ENCODE assay signal across 13 mouse cellular contexts in the genomic region with DNA sequence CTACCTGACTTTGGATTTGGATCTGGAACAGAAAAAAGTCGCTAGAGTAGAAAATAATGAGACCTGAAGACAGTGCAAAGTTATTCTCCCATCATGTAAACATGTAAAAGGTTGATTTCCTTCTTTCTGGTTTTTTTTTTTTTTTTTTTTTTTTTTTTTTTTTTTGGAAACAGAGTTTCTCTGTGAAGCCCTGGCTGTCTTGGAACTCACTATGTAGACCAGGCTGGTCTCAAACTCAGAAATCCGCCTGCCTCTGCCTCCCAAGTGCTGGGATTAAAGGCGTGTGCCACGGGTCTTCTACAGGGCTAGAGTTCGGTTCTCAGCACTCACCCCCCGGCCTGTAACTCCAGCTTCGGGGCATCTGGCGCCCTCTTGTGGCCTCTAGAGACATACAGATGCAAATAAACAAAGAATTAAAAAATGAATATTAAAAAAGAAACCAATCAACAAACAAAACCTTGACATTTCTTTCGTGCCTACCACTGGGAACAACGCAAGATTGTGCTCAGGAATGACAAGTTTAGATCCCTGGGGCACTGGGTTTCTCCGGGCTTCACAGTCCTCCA. TPM values are rescaled to one million over a fixed set of nuclear protein-coding genes. Genes with fewer than 3 reads are reported as not detected.
DNase-seq lines count a peak whose midpoint lies in the region; ATAC-seq lines count a peak whose summit lies in the region.
"Had no signal": no experiment of that assay in that cellular context is flagged by ENCODE, and none has a peak within 500 bp of the region (broad histone marks: within the 10 kb centered on the region; RNA-seq: fewer than 3 reads in every experiment).

No protein-coding gene starts in this region.

- no peak for ATAC-seq in heart, embryonic 16.5 days (replicated peaks; ENCODE audit: extremely low read depth, insufficient read depth, low FRiP score)
- no peak for ATAC-seq in heart, embryonic 12.5 days (ENCODE audit: insufficient number of reproducible peaks, low FRiP score)
- ATAC-seq in intestine, embryonic 16.5 days = no peak
- ATAC-seq in midbrain, embryonic 14.5 days (ENCODE audit: low FRiP score, low TSS enrichment) = no peak

- peaks cover 6% of the 10 kb centered on the region for H3K4me1 ChIP-seq in heart, embryonic 16.5 days (ENCODE audit: control insufficient read depth, insufficient read depth, low read length)
- no peaks in the 10 kb centered on the region for H3K4me1 ChIP-seq in heart, embryonic 12.5 days (replicated peaks)
- peaks cover 13% of the 10 kb centered on the region for H3K4me1 ChIP-seq in intestine, embryonic 16.5 days (ENCODE audit: control insufficient read depth, insufficient read depth, low read length)
- no peaks in the 10 kb centered on the region for H3K4me1 ChIP-seq in midbrain, embryonic 14.5 days (ENCODE audit: control insufficient read depth, insufficient read depth, low read length)

- peak; percentile 54 for DNase-seq in thymus, postnatal 4 days
- no peak for DNase-seq in thymus, postnatal 25 days
- DNase-seq in urinary bladder, postnatal 36 days (ENCODE audit: low spot score in 2 of 2) = no peak
- no peak for DNase-seq in midbrain, embryonic 14.5 days
- DNase-seq in Muller cell, postnatal 12 days (ENCODE audit: inconsistent ontology term) = no peak
- DNase-seq: gastrocnemius, postnatal 10 days had no signal

- H3K4me3 ChIP-seq in heart, embryonic 16.5 days (ENCODE audit: low read length) = no peak overlapping the region
- H3K4me3 ChIP-seq in heart, embryonic 12.5 days = no peak overlapping the region
- H3K4me3 ChIP-seq in intestine, embryonic 16.5 days (ENCODE audit: low read length) = peak overlapping the region; percentile 16; the same call in 1 of the 2 replicates
- H3K4me3 ChIP-seq in midbrain, embryonic 14.5 days (replicated peaks; ENCODE audit: low read depth, low read length) = no peak overlapping the region
- H3K4me3 ChIP-seq: embryonic facial prominence, embryonic 10.5 days; midbrain, embryonic 12.5 days; neural tube, embryonic 13.5 days had no signal

- peaks cover 3% of the 10 kb centered on the region; the same call in 1 of the 2 replicates for H3K9me3 ChIP-seq in heart, embryonic 16.5 days (replicated peaks; ENCODE audit: control insufficient read depth, low read length)
- no peaks in the 10 kb centered on the region for H3K9me3 ChIP-seq in heart, embryonic 12.5 days (replicated peaks)
- no peaks in the 10 kb centered on the region for H3K9me3 ChIP-seq in intestine, embryonic 16.5 days (ENCODE audit: control insufficient read depth, low read length)
- no peaks in the 10 kb centered on the region for H3K9me3 ChIP-seq in midbrain, embryonic 14.5 days (ENCODE audit: control insufficient read depth, low read length)
- H3K9me3 ChIP-seq: embryonic facial prominence, embryonic 10.5 days; forebrain, embryonic 10.5 days; midbrain, embryonic 12.5 days; neural tube, embryonic 13.5 days had no signal

- 75% methylated on average over 11 of the region's 11 CpGs for WGBS in heart, embryonic 16.5 days
- WGBS in heart, embryonic 12.5 days = 77% methylated on average over 11 of the region's 11 CpGs
- 79% methylated on average over 11 of the region's 11 CpGs for WGBS in intestine, embryonic 16.5 days
- WGBS in midbrain, embryonic 14.5 days = 77% methylated on average over 11 of the region's 11 CpGs

- peak overlapping the region; percentile 19; the same call in 1 of the 2 replicates for H3K4me2 ChIP-seq in heart, embryonic 16.5 days (ENCODE audit: low read depth, low read length)
- no peak overlapping the region for H3K4me2 ChIP-seq in heart, embryonic 12.5 days
- peak overlapping the region; percentile 38; the same call in 1 of the 2 replicates for H3K4me2 ChIP-seq in intestine, embryonic 16.5 days (ENCODE audit: low read depth, low read length)
- H3K4me2 ChIP-seq in midbrain, embryonic 14.5 days (ENCODE audit: low read length) = no peak overlapping the region
- H3K4me2 ChIP-seq: midbrain, embryonic 12.5 days; neural tube, embryonic 13.5 days had no signal

- H3K36me3 ChIP-seq in heart, embryonic 16.5 days (ENCODE audit: control insufficient read depth, insufficient read depth) = no peaks in the 10 kb centered on the region
- no peaks in the 10 kb centered on the region for H3K36me3 ChIP-seq in heart, embryonic 12.5 days
- no peaks in the 10 kb centered on the region for H3K36me3 ChIP-seq in intestine, embryonic 16.5 days (ENCODE audit: control insufficient read depth, insufficient read depth, low read length)
- no peaks in the 10 kb centered on the region for H3K36me3 ChIP-seq in midbrain, embryonic 14.5 days (ENCODE audit: control insufficient read depth, insufficient read depth, low read length)
- H3K36me3 ChIP-seq: embryonic facial prominence, embryonic 10.5 days; forebrain, embryonic 10.5 days; midbrain, embryonic 12.5 days; neural tube, embryonic 13.5 days had no signal

- no peak overlapping the region for H3K9ac ChIP-seq in heart, embryonic 16.5 days (ENCODE audit: low read length)
- H3K9ac ChIP-seq in heart, embryonic 12.5 days = no peak overlapping the region
- 0 out of 2 replicates have a peak overlapping the region, but pooled peaks have one; percentile 45 for H3K9ac ChIP-seq in intestine, embryonic 16.5 days (ENCODE audit: low read depth, low read length)
- H3K9ac ChIP-seq in midbrain, embryonic 14.5 days (replicated peaks; ENCODE audit: low read length) = no peak overlapping the region
- H3K9ac ChIP-seq: midbrain, embryonic 12.5 days; neural tube, embryonic 13.5 days had no signal

- no peak overlapping the region for H3K27ac ChIP-seq in heart, embryonic 16.5 days (ENCODE audit: low read length)
- H3K27ac ChIP-seq in heart, embryonic 12.5 days (ENCODE audit: poor library complexity, severe bottlenecking) = no peak overlapping the region
- peak overlapping the region; percentile 84 for H3K27ac ChIP-seq in intestine, embryonic 16.5 days (ENCODE audit: low read length)
- H3K27ac ChIP-seq in midbrain, embryonic 14.5 days (replicated peaks; ENCODE audit: low read depth, low read length) = no peak overlapping the region
- H3K27ac ChIP-seq: forebrain, embryonic 10.5 days; midbrain, embryonic 12.5 days; neural tube, embryonic 13.5 days had no signal

- no peaks in the 10 kb centered on the region for H3K27me3 ChIP-seq in heart, embryonic 16.5 days (ENCODE audit: control insufficient read depth, insufficient read depth, low read length)
- 0 out of 2 replicates have a peak, but pooled peaks cover 2% of the 10 kb centered on the region for H3K27me3 ChIP-seq in heart, embryonic 12.5 days (replicated peaks)
- H3K27me3 ChIP-seq in intestine, embryonic 16.5 days (replicated peaks; ENCODE audit: control insufficient read depth, insufficient read depth, low read length) = no peaks in the 10 kb centered on the region
- no peaks in the 10 kb centered on the region for H3K27me3 ChIP-seq in midbrain, embryonic 14.5 days (ENCODE audit: control insufficient read depth, insufficient read depth, low read length)
- H3K27me3 ChIP-seq: midbrain, embryonic 12.5 days; neural tube, embryonic 13.5 days had no signal

RNA-seq across cellular contexts. Expression of gene 1810010H24Rik, which starts 11.4 kb away (rescaled TPM):
- 1.6 and 3.7 TPM in 2 replicates for polyA plus RNA-seq in heart, embryonic 16.5 days (2015; fragmentation: Nextera tagmentation; extraction: Ambion mirVana)
- polyA plus RNA-seq in heart, embryonic 12.5 days (2016; fragmentation: Nextera tagmentation; extraction: Ambion mirVana) = 1.1 and 2.2 TPM in 2 replicates
- 1.9 and 2.5 TPM in 2 replicates for polyA plus RNA-seq in intestine, embryonic 16.5 days (2015; fragmentation: Nextera tagmentation; extraction: Ambion mirVana)
- 9.6 and 11.1 TPM in 2 replicates for polyA plus RNA-seq in midbrain, embryonic 14.5 days (2014; fragmentation: Nextera tagmentation; extraction: Ambion mirVana)

RNA-seq across cellular contexts. Expression of gene Kpna2, which starts 14.8 kb away (rescaled TPM):
- polyA plus RNA-seq in heart, embryonic 16.5 days (2015; fragmentation: Nextera tagmentation; extraction: Ambion mirVana) = 235 and 294 TPM in 2 replicates
- 301 and 321 TPM in 2 replicates for polyA plus RNA-seq in heart, embryonic 12.5 days (2016; fragmentation: Nextera tagmentation; extraction: Ambion mirVana)
- 318 and 375 TPM in 2 replicates for polyA plus RNA-seq in intestine, embryonic 16.5 days (2015; fragmentation: Nextera tagmentation; extraction: Ambion mirVana)
- polyA plus RNA-seq in midbrain, embryonic 14.5 days (2014; fragmentation: Nextera tagmentation; extraction: Ambion mirVana) = 127 and 206 TPM in 2 replicates

Comparison
In these comparisons a context has a peak if more than half of its experiments do, and no peak if none do; other contexts are left out.
1. H3K4me2 ChIP-seq: peak in heart, embryonic 16.5 days (single experiment) and intestine, embryonic 16.5 days (single experiment); none in heart, embryonic 12.5 days (single experiment) and midbrain, embryonic 14.5 days (single experiment).